Mouse (Mus musculus) subcutaneous adipose tissue, adult 2 months (tissue): ENCODE results near the gene Olfr1097. TPM values are rescaled to one million over a fixed set of nuclear protein-coding genes. Genes with fewer than 3 reads are reported as not detected.

Experiments used
- polyA plus RNA-seq: library from polyadenylated mRNA; depleted of rRNA; stranded (reverse); fragments of >200 nt; gene quantifications from 2 replicates; pipeline ENCODE4 v1.2.3, GENCODE M21; 2012; ENCODE audit warnings: low replicate concordance; rRNA removed

The Olfr1097 gene
- polyA plus RNA-seq: not detected in 2 replicates

GRCm38 (mm10) chr2:86892116-86892515, at the start of gene Olfr1097:
Gene Olfr1097, minus strand, starts transcription at chr2:86892216.

DNA sequence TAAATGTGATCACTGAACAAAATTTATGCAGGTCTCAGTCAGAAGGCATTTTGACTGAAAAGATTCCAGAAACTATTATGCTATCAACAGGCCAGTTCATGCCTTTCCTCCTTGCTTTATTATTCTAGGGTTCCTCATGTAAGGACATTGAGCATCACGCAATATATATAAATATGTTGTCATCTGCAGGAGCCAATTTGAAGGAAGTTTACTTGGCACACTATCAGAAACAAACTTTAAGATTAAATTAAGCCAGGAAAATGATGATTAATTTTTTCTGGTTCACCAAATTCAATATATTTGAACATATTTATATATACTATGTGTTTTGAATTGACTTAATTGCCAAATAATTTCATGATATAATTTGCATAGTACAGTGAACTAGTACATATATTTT, 32.4 kb upstream of the Olfr1097 start, which contains the start of gene Olfr1098:
Gene Olfr1098, minus strand, starts transcription at position 101 of the 400 bp plus-strand sequence.

GRCm38 (mm10) chr2:86874702-86875101, 17.3 kb downstream of the Olfr1097 start, which contains the start of gene Gm13723:
Gene Gm13723, minus strand, starts transcription at chr2:86874802.

GRCm38 (mm10) chr2:86851596-86851995, 40.4 kb downstream of the Olfr1097 start, which contains the start of gene Olfr1095:
Gene Olfr1095, minus strand, starts transcription at chr2:86851696.

Other genes starting within 250 kb of the Olfr1097 start
- not detected in 2 replicates for gene Olfr1085, start 230.2 kb downstream of the Olfr1097 start, polyA plus RNA-seq
- gene Olfr1086, start 212.1 kb downstream of the Olfr1097 start, polyA plus RNA-seq: not detected in 2 replicates
- not detected in 2 replicates for gene Olfr1087, start 193.8 kb downstream of the Olfr1097 start, polyA plus RNA-seq
- gene Olfr1089, start 158.5 kb downstream of the Olfr1097 start, polyA plus RNA-seq: not detected in 2 replicates
- gene Olfr1090, start 133.2 kb downstream of the Olfr1097 start, polyA plus RNA-seq: not detected in 2 replicates
- not detected in 2 replicates for gene Olfr1093, start 109.7 kb downstream of the Olfr1097 start, polyA plus RNA-seq
- gene Olfr141, start 82.2 kb downstream of the Olfr1097 start, polyA plus RNA-seq: not detected in 2 replicates
- not detected in 2 replicates for gene Olfr1094, start 67.6 kb downstream of the Olfr1097 start, polyA plus RNA-seq
- gene Olfr1095, start 40.5 kb downstream of the Olfr1097 start, polyA plus RNA-seq: not detected in 2 replicates
- gene Gm13723, start 17.4 kb downstream of the Olfr1097 start, polyA plus RNA-seq: not detected in 2 replicates
- not detected in 2 replicates for gene Olfr1098, start 32.3 kb upstream of the Olfr1097 start, polyA plus RNA-seq
- gene Olfr1099, start 68.5 kb upstream of the Olfr1097 start, polyA plus RNA-seq: not detected in 2 replicates
- gene Olfr1100, start 87.7 kb upstream of the Olfr1097 start, polyA plus RNA-seq: not detected in 2 replicates
- gene Olfr1101, start 99.0 kb upstream of the Olfr1097 start, polyA plus RNA-seq: not detected in 2 replicates
- gene Olfr1102, start 106.2 kb upstream of the Olfr1097 start, polyA plus RNA-seq: not detected in 2 replicates
- gene Olfr1104, start 134.9 kb upstream of the Olfr1097 start, polyA plus RNA-seq: not detected in 2 replicates
- not detected in 2 replicates for gene Olfr1105, start 144.3 kb upstream of the Olfr1097 start, polyA plus RNA-seq
- gene Olfr1106, start 160.1 kb upstream of the Olfr1097 start, polyA plus RNA-seq: not detected in 2 replicates
- not detected in 2 replicates for gene Olfr1107, start 183.6 kb upstream of the Olfr1097 start, polyA plus RNA-seq
- gene Olfr1109, start 203.8 kb upstream of the Olfr1097 start, polyA plus RNA-seq: not detected in 2 replicates
- not detected in 2 replicates for gene Olfr259, start 222.4 kb upstream of the Olfr1097 start, polyA plus RNA-seq
- not detected in 2 replicates for gene Olfr1110, start 248.1 kb upstream of the Olfr1097 start, polyA plus RNA-seq